Mouse (Mus musculus) neutrophil, adult 5-6 weeks (primary cell): ENCODE results near the gene Ube2z. TPM values are rescaled to one million over a fixed set of nuclear protein-coding genes. Genes with fewer than 3 reads are reported as not detected.
"Not testable (repeated sequence)": the region's sequence is repeated elsewhere in the genome, so short reads cannot be mapped to it uniquely, and the experiment has no call there.

ENCODE experiments used
- ATAC-seq: fragments of 151-379, 151-347 bp; 2 replicates; pipeline ENCODE4 v1.8.0; 2017; ENCODE audit warnings: mild to moderate bottlenecking, moderate TSS enrichment; ENCODE audit not compliant: insufficient number of reproducible peaks, poor library complexity, low FRiP score, severe bottlenecking; ENCODE audit errors: extremely low read depth
- total RNA-seq: library from RNA; stranded (forward); fragments of 200-1000 nt; gene quantifications from 2 replicates; pipeline ENCODE4 v1.2.3, GENCODE M21; 2017

Gene Ube2z
- total RNA-seq = 31.0 and 34.1 TPM in 2 replicates

DNA sequence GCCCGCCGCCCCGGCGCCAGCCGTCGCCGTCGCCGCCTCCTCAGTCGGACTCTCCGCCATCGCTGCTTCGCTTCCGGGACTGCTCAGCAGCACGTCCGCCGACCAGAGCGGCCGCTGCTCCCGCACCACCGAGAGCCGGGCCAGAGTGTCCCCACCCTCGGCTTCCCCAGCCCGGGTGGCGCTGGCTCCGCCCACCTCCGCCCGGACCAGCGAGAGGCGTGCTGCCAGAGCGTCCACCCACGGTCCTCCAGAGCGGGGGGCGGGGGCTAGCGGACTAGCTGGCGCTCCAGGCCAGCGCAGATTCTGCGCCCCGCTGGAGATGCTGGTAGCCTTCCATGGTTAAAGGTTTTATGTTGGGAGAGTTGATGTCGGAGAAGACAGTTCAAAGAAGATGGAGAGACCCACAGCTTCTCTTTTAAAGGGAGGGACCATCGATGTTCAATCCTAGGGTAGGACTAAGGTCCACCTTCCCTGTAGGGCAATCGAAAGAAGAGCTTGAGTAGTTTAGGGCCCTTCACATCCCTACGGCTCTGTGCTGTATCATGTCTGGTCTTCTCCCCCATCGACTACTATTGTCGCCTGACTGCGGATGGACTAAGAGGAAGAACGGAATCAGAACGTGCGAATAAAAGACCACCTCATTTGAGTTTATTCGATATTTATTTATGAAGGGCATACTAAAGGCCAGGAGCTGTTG is at the start of gene Ube2z:
Gene Ube2z, minus strand, starts transcription at position 174 of the 697 bp plus-strand sequence.
- peak; percentile 95 for ATAC-seq

DNA sequence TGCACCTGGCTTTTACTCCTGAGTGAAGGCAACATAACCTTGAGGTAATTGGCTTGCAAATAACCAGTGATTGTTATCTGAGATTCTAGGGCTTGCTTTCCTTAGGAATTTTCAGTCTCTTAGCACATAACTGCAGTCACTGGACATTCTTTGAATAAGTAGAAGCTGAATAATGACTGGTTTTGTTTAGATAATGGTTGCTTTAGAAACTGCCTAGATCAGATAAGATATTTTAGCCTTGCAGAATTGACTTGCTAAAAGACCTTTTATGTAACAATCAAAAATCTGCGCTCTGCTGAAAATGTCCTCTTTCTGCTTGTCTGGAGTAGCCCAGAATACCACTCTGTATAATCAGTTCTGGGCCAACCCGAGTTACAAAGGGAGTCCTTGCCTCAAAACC is 48.9 kb upstream of the Ube2z start:
- no peak for ATAC-seq

DNA sequence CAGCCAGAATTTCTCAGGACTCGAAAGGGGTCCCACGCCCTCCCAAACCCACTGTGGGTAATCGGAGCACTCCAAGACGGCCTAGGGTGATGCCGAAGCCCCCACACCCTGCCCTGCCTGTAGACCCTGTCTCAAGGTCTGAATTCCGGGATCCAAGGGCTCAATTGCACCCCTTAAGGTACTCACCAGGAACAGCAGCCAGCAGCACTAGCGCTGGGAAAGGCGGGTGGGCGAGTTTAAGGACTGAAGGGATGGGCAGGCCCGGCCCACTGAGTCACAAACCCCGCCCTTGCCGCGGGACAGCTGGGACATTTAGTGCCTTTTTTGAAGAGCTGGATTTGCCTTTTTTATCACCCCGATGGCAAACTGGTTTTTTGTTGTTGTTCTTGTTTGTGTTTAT is 46.6 kb upstream of the Ube2z start, which contains the start of gene Calcoco2:
Gene Calcoco2, minus strand, starts transcription at position 214 of the 400 bp plus-strand sequence.
- no peak for ATAC-seq

DNA sequence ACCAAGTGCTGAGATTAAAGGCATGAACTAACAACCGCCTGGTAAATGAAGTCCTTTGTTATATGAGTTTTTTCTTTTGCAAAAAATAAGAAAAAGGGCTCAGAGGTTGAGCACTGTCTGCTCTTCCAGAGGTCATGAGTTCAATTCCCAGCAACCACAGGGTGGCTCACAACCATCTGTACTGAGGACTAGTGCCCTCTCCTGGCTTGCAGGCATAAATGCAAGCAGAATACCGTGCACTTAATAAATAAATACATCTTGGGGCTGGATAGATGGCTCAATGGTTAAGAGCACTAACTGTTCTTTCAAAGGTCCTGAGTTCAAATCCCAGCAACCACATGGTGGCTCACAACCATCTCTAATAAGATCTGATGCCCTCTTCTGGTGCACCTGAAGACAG is 45.8 kb upstream of the Ube2z start:
- not testable (repeated sequence) for ATAC-seq

DNA sequence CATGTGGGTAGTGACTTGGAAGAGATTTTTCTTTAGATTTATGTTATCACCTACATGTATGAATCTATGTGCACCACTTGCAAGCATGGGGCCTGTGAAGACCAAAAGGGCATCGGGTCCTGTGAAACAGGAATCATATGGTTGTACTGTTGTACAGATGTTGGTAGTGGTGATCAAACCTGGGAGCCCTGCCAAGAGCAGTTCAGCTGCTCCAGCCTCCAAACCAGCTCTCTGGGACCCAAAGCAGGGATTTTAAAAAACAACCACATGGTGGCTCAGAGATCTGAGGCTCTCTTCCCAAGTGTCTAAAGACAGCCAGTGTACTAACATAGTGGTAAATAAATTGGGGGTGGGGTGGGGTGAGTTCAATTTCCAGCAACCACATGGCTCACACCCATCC is 43.2 kb upstream of the Ube2z start:
- no peak for ATAC-seq

DNA sequence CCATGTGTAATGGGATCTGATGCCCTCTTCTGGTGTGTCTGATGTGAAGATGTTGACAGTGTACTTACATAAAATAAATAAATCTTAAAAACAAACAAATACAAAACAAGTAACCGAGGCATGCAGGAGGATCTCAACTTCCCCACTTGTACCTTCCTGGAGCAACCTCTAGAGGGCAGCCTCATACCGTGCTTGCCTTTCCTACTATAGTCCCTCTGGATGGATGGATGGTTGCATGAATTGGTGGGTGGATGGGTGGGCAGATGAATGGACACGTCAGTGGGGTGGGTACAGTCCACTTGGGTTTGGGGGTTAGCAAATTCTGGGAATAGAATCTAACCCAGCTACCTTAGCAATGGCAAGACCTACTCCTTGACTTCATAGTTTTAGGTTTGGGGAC is 28.2 kb upstream of the Ube2z start:
- ATAC-seq = 0 out of 2 replicates have a peak, but pooled peaks have one; percentile 41

DNA sequence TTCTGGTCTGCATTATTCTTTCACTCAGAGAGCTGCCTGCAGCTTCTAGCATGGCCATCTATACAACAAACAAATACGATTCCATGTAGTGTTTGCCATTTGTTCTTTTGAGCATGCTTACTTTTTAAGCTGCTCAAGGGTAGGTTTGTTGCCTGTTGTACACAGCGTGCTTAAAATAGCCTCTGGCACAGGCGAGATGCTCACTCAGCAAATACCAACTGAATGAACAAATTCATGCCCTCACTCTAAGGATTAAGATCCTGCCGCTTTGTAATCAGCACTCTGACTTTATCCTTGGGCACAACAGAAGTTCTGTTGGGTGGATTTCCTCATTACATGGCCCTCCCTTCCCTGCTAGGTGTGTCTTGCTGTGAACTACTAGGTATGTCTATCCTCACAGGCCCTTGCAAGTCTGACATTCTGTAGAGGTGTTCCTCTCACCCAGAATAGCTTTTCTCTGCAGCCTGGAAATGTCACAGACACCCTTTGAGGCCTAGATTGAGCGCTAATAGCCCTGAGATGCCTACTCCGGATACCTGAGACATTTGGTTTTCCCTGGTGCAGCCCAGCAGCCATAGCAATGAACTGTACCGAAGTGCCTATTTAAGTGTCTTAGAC is 27.6 kb upstream of the Ube2z start:
- no peak for ATAC-seq

DNA sequence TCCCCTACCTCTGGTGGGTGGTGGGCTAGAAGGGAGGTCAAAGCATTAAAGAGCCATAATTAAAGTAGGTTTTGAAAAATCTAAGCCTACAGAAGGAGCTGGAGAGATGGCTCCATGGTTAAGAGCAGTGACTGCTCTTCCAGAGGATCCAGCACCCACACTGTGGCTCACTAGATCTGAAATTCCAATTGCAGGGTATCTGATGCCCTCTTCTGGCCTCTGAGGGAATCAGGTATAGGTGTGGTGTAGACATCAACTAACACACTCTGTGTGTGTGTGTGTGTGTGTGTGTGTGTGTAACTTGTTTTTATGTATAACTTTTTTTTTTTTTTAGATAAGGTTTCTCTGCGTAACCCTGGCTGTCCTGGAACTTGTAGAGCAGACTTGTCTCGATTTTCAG is 25.9 kb upstream of the Ube2z start:
- ATAC-seq = no peak

DNA sequence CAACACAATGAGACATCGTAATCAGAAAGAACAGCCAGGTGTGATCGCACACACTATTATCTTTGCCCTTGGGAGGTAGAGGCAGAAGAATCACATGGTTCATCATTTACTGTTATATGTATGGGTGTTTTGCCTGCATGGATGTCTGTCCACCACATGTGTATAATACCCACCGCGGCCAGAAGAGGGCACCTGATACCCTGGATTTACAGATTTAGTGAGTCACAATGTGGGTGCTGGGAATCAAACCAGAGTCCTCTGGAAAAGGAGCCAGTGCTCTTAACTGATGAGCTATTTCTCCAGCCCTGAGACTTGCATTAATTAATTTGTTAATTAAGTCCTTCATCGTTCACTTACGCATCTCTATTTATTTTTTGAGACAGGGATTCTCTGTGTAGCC is 22.8 kb upstream of the Ube2z start:
- ATAC-seq = no peak

DNA sequence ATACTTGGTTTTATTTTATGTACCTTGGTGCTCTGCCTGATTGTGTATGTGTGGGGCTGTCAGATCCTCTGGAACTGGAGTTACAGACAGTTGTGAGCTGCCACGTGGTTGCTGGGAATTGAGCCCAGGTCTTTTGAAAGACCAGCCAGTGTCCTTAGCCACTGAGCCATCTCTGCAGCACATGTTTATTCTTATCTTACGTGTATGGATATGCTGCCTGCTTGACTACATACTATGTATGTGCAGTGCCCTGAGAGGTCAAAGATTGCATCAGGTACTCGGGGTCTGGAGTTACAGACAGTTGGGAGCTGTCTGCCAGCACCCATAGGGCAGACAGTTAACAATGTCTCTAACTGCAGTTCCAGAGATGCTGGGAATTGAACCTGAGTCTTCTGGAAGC is 17.5 kb upstream of the Ube2z start:
- no peak for ATAC-seq

DNA sequence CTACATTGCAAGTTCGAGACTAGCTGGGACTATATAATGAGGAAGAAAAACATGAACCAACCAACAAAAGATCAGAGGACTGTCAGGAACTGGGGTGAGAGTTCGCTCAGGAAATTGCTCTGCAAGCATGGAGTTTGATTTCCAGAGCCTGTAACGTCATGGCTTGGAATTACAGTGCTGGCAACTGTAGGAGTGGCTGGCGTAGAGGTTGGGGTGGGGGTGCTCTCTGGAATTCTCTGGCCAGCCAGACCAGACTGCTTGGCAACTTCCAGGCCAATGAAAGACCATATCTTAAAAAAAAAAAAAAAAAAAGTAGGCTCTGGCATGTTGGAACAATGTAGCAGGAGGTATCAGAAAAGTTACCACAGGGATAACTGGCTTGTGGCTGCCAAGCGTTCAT is 15.5 kb upstream of the Ube2z start:
- no peak for ATAC-seq

DNA sequence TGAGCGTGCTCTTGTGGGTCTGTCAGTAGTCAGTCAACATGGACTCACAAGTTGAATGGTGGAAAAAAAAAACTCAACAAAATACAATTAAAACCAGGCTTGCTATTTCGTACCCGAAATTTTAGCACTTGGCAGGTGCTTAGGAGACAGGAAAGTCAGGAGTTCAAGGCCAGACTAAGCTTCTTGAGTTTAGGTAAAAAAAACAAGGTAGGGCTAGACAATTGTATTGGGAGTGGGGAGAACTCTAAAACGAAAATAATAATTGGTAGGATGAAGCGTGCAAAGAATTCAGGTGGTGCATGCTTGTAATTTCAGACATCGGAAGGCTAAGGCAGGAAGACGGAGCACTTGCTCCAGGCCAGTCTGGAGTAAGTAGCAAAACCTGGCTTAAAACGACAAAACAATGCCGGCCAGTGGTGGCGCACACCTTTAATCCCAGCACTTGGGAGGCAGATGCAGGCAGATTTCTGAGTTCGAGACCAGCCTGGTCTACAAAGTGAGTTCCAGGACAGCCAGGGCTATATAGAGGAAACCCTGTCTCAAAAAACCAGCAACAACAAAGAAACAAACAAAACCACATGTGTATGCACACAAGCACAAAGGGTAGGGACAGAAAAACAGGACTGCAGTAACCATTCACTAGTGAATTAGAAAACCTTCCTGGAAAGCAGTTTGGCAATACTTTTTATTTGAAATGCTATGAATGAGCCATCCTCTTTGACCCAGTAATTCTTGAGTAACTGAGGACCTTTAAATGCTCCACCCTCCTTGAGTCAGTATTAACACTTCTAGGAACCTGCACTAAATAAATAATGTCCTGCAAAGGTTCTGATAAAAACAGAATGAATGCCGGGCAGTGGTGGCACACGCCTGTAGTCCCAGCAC is 11.3 kb upstream of the Ube2z start:
- ATAC-seq = no peak

DNA sequence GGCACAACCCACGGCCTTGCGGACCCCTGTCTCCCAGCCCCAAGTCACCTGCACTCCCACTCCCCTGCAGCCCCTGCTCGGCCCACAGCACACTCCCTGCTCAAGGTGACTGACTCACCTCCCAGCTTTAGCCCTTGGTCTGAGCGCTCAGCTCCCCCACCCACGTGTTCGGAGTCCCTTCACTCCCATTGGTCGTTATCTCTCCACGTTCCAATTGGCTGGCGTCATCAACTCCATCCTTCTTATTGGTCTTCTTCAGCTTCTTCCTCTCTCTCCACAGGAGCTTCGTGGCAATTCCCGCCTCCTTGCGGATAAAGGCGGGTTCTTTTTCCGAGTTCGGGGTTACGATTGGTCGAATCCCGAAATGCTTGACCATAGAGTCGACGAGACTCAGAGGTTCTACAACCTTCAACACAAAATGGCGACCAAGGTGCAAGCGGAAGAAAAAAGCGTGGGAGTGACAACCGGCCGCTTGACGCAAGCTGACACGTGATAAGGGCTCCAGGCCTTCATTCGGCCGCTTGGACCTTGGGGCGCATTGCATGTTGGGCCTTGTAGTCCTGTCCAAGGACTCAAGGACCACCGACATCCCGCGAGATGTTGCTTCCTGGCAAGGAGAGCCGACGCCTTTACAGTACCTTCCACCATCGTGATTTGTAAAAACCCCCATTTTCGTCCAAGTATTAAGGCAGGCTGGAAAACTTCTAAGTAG is 10.5 kb upstream of the Ube2z start, which contains the start of gene Atp5g1:
Gene Atp5g1, minus strand, starts transcription at position 162 of the 712 bp plus-strand sequence.
- peak; percentile 92 for ATAC-seq

DNA sequence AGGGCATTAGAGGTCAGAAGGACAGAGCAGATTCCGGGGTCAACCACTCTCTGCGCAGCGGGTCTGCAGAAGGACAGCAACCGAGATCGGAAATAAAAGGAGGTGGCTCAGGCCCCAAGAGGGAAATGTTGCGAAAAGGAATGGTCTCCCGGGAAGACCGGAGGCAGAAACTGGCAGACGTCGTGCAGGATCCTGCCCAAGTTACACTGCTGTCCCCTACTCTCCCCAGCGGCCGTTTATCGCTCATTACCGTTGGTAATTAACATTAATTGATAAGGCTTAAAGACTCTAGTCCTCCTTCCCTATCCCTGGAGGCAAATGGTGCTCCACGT is 10.0 kb upstream of the Ube2z start:
- no peak for ATAC-seq

DNA sequence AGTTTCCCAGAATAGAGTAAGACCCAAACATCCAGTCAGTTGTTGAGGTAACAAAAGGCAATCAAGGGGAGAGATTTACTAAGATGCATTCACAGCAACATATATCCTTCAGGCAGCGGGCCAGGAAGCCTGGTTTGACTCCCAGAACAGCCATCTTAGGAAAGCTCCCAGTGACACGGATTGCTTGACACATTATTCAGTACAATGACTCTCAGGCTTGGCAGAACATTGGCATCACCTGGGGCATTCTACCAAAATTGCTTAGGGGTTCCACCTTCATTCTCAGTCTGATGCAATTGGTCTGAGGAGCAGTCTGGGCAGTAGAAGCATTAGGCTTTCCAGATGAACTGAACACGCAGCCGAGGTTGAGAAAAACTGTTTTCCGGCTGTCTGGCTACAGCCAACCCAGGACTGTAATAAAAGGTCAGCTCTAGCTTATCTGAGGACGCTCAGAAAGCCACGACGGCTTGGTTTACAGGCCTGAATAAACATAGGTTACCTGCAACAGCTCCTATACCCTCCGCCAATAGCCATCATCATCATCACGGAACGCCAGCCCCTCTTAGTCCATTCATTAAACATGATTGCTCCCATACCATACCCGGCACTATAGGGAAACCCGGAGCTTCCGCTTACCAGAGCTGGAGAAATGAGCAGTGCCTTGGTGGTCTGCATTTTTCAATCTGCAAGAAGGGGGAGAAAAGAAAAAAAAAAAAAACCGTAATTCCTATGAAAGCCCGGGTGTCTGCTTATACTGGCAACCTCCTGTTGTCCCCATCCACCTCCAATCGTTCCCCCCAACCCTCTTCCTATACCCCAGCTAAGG is 9.4 kb upstream of the Ube2z start:
- ATAC-seq = no peak

DNA sequence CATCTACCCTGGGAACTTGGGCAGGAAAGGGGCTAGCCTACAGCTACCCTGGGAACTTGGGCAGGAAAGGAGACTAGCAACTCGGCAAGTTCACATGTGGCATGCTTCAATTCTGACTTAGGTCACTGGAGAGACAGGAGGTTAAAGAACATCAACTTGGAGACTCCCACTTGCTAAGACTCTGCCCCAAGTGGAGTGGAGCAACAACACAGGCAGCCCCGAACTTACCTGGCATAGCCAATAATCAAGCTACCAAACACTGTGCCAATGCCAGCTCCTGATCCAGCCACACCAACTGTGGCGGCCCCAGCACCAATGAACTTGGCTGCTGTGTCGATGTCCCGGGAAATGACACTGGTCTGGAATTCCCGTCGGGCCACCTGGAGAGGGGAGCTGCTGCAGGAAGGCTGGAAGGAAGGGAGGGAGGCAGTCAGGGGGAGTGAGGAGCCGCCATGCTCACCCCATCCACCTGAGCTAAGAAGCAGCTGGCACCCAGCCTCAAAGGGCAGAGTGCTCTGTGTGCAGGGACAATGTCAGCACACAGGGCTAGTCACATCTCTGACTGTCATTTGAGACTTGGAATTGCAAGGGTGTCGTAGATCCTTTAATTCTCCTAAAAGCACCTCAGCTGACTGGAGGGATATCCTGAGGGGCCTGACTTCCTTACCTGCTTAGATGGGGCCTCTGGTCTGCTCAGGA is 8.3 kb upstream of the Ube2z start:
- no peak for ATAC-seq

DNA sequence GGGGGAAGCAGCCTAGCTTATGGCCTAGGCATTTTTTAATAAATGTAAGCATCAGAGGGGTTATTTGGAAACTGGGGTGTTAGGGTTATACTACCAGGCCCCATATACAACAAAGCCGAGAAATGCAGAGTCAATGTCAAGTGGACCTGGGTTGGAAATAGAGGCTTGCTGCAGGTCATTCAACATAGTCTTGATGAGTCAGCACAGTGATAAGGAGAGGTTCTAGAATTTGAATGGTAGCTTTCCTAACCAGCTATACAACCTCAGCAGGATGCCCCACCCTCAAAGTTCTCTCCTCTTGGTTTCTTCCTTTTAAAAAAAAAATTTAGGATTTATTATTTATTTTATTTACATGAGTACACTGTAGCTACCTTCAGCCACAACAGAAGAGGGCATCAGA is 5.8 kb upstream of the Ube2z start:
- ATAC-seq = no peak

DNA sequence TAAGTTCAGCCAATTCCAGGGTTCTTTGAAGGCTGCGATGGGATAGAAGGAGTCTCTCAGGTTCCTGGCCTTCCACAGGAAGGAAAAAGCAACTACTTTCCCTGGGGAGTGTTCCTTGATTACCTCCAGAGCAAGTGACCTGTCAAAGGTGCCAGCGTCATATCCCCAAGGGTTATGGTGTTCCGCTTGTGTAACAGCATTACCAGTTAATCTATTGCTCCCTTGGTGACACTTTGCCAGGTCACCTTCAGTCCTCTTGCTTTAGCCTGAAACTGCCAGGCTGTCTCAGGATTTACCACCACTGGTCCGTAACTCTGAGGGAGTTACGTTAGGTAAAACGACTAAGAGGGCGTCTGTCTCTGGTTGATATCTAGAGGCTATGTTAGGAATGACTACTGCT is 5.2 kb upstream of the Ube2z start:
- ATAC-seq = no peak
